Mouse (Mus musculus) CD8-positive naive resting alpha-beta T cell, adult 2 months (primary cell): ENCODE data around the gene Cadm2.

Experiments
- DNase-seq, 2 experiments: peaks; one replicate each; pipeline ENCODE4 v3.0.0; 2022; ENCODE audit warnings: low read depth in 2 of 2, low spot score in 2 of 2

The Cadm2 gene

GRCm38 (mm10) chr16:67515549-67515948 is 105.2 kb downstream of the Cadm2 start:
- DNase-seq = no peak

- DNase-seq = no peak
Observed at GRCm38 (mm10) chr16:67509079-67509478, 111.6 kb downstream of the Cadm2 start.

- DNase-seq = no peak
Observed at GRCm38 (mm10) chr16:67482542-67482941, 138.2 kb downstream of the Cadm2 start.

GRCm38 (mm10) chr16:67467041-67467440 is 153.7 kb downstream of the Cadm2 start:
- DNase-seq = no peak

- DNase-seq = no peak
Observed at GRCm38 (mm10) chr16:67436301-67436700, 184.4 kb downstream of the Cadm2 start.

- no peak for DNase-seq
Observed at GRCm38 (mm10) chr16:67425371-67425770, 195.3 kb downstream of the Cadm2 start.

- DNase-seq = no peak
Observed at GRCm38 (mm10) chr16:67410926-67411325, 209.8 kb downstream of the Cadm2 start.

GRCm38 (mm10) chr16:67410482-67410881 is 210.2 kb downstream of the Cadm2 start:
- no peak for DNase-seq

- no peak for DNase-seq
Observed at GRCm38 (mm10) chr16:67367745-67368144, 253.0 kb downstream of the Cadm2 start.

- DNase-seq = no peak
Observed at GRCm38 (mm10) chr16:67348011-67348410, 272.7 kb downstream of the Cadm2 start.

GRCm38 (mm10) chr16:67347561-67347960 is 273.1 kb downstream of the Cadm2 start:
- no peak for DNase-seq

GRCm38 (mm10) chr16:67346621-67347290 is 274.0 kb downstream of the Cadm2 start:
- no peak for DNase-seq

- no peak for DNase-seq
Observed at GRCm38 (mm10) chr16:67344194-67344593, 276.5 kb downstream of the Cadm2 start.

- DNase-seq = no peak
Observed at GRCm38 (mm10) chr16:67311033-67311432, 309.7 kb downstream of the Cadm2 start.

GRCm38 (mm10) chr16:67284664-67285063 is 336.0 kb downstream of the Cadm2 start:
- no peak for DNase-seq

GRCm38 (mm10) chr16:67243598-67243997 is 377.1 kb downstream of the Cadm2 start:
- DNase-seq = no peak

- DNase-seq = no peak
Observed at GRCm38 (mm10) chr16:67234862-67235261, 385.8 kb downstream of the Cadm2 start.

GRCm38 (mm10) chr16:67226696-67227095 is 394.0 kb downstream of the Cadm2 start:
- DNase-seq = no peak

- DNase-seq = no peak
Observed at GRCm38 (mm10) chr16:67203329-67203728, 417.4 kb downstream of the Cadm2 start.

GRCm38 (mm10) chr16:67192852-67193415 is 427.8 kb downstream of the Cadm2 start:
- no peak for DNase-seq

GRCm38 (mm10) chr16:67192395-67192794 is 428.3 kb downstream of the Cadm2 start:
- no peak for DNase-seq

- no peak for DNase-seq
Observed at GRCm38 (mm10) chr16:67186322-67186721, 434.4 kb downstream of the Cadm2 start.

GRCm38 (mm10) chr16:67182958-67183357 is 437.8 kb downstream of the Cadm2 start:
- DNase-seq = no peak
